In the genomic region with DNA sequence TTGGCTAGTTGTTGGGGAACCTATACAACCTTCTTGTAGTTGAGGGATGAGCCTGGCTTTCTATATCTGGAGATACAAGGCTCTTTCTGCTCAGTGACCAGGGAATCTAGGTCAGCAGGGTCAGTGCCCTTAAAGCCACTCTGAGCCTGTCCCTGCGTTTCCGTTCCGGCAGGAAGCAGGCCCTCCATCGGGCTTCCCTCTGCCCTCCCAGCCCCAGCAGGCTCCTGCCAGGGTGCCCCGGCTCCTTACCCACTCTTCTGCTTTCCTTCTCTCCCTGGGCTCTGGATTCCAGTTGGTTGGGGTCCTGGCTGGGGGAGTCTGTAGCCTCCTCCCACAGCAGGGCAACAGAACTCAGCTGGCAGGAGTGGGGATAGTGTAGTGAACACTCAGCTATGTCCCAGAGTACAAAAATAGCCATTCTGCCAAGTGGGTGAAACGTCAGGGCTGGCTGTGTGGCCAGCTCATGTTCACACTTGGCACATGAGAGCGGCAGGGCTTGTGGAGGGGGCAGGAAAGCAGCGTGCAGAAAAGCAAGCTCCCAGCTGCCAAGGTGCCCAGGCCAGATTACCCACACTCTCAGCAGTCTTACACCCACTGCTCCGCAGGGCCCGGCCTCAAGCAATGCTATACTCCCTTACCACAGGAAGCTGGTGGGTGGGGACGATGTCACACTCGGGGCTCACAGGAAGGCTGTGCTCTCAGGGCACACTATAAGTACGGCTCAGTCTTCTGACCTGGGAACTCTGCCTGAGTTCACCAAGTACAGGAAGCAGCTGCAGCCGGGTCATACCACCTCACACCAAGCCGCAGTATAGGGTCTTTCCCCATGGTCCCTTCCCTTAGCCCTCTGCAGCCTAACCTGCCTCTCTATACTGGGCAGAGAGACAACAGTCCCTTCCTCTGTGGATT, we compare ENCODE assay signal across 8 mouse cellular contexts. TPM values are rescaled to one million over a fixed set of nuclear protein-coding genes. Genes with fewer than 3 reads are reported as not detected.
DNase-seq lines count a peak whose midpoint lies in the region.

No protein-coding gene starts in this region.

- peak; percentile 81 for DNase-seq in Muller cell, postnatal 12 days (ENCODE audit: inconsistent ontology term)
- DNase-seq in c-Kit-positive CD71-negative TER-119-negative erythroid progenitor cells, embryonic 14.5 days (ENCODE audit: low read depth), result peak; percentile 77
- peak; percentile 74 to 80 for DNase-seq in frontal cortex, adult 2 months (ENCODE audit: extremely low spot score in 1 of 2, low spot score in 1 of 2)
- peak; percentile 85 for DNase-seq in heart, postnatal 4 days
- DNase-seq in layer of hippocampus, adult 8-10 months (ENCODE audit: low spot score in 2 of 2), result peak; percentile 49 to 67
- DNase-seq in lung, adult 18-20 months, result peak; percentile 84 to 89
- peak; percentile 15 for DNase-seq in retina, embryonic 14.5 days (ENCODE audit: low spot score)
- peak; percentile 88 to 93 for DNase-seq in thymus, postnatal 36 days

RNA-seq across cellular contexts. Expression of a gene that starts 53.4 kb away (rescaled TPM):
- polyA plus RNA-seq in frontal cortex, adult 2 months (2012; rRNA removed), result 53.7 and 63.0 TPM in 2 replicates
- total RNA-seq in heart, postnatal 4 days (2021), result 10 to 100 TPM; 43.6 to 45.3 TPM
- 10 to 100 TPM; 74.1 to 95.5 (median 86.6) TPM for total RNA-seq in layer of hippocampus, adult 8-10 months (2022)

RNA-seq across cellular contexts. Expression of a gene that starts 54.5 kb away (rescaled TPM):
- 218 and 220 TPM in 2 replicates for polyA plus RNA-seq in frontal cortex, adult 2 months (2012; rRNA removed)
- total RNA-seq in heart, postnatal 4 days (2021), result 100 to 1,000 TPM; 242 to 263 TPM
- total RNA-seq in layer of hippocampus, adult 8-10 months (2022), result 100 to 1,000 TPM; 201 to 224 (median 209) TPM

Comparison
In these comparisons a context has a peak if more than half of its experiments do, and no peak if none do; other contexts are left out.
1. Peak in every context shown above with its lines: DNase-seq.
2. DNase-seq: peak in every context shown above with its lines; median percentile 90 in thymus, postnatal 36 days; 86 in lung, adult 18-20 months; 85 in heart, postnatal 4 days; 81 in Muller cell, postnatal 12 days; 77 in c-Kit-positive CD71-negative TER-119-negative erythroid progenitor cells, embryonic 14.5 days; 77 in frontal cortex, adult 2 months; 58 in layer of hippocampus, adult 8-10 months; 15 in retina, embryonic 14.5 days.